Mouse (Mus musculus): ENCODE results near the gene Uox.

The Uox gene

DNA sequence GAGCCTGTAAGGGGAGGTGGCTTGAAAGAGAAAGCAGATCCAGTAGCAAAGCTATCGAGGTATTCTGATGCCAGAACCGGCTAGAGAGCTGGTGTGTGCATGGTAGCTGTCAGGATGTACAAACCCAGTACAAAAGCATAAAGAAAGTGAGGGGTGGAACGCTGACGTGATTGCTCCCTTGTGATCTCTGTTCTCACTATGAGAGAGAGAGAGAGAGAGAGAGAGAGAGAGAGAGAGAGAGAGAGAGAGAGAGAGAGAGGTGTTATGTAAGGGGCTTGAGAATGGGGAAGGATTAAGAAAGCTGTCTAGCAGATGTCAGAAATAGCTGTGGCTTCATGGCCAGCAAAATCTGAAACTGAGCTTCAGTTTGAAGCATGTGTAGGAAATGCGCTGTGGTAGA, 13.7 kb downstream of the Uox start:
- DNase-seq (ENCODE audit: low spot score): no peak

DNA sequence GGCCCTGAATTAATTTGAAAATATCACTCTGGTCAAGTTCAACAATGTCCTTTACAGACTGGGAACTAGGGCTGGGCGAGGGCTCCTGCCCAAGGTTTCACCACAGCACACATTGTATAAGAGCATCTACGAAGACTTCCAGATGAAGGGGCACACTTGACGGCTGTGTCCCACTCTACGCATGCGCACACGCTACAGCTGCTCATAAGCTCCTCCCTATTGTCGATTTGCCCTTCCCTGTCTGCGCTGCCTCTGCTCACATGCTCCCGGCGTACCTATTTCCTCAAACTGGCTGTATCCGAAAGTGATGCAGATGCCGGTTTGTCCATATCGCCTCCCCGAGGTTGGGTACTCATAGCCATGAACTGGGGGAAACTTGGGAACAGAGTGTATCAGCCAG, 16.4 kb downstream of the Uox start:
- DNase-seq (ENCODE audit: low spot score): no peak

GRCm38 (mm10) chr3:146589523-146589922, 19.3 kb downstream of the Uox start:
- DNase-seq (ENCODE audit: low spot score): no peak

GRCm38 (mm10) chr3:146591159-146591558, 20.9 kb downstream of the Uox start:
- no peak for DNase-seq (ENCODE audit: low spot score)

DNA sequence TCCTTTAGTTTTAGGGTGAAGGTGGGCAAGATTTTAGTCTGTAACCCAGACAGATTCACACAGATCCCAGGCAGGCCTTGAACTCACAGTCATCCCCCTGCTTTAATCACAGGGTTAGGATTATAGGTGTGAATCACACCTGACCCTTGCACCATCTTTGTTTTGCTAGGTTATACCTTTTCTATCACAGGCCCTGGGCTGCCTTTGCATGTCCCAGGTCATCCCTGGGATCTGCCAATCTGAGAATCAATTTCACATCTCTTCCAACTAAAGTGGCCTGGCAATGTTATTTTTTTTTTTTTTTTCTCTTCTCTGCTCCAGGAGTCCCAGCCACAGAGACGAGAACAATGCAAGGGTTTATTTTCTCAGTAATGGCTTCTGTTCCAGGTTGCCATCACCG, 21.4 kb downstream of the Uox start:
- DNase-seq (ENCODE audit: low spot score): no peak

DNA sequence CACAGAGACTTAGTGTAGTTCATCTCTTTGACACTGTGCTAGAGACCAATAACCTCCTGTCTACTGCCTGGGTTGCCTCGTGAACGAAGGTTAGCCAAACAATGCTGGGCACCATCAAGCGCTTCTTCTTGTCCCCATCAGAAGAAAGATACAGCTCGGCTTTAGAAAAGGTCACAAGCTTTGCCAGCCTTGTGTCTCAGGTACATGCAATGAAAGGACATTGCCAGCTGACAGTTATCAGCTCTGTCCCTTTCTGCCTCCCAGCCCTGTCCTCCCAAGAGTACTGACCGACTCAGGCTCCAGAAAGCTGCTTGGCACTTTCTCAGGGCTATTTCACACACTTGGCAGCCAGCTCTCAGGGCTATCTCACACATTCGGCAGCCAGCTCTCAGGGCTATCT, 25.2 kb downstream of the Uox start:
- DNase-seq (ENCODE audit: low spot score): no peak

DNA sequence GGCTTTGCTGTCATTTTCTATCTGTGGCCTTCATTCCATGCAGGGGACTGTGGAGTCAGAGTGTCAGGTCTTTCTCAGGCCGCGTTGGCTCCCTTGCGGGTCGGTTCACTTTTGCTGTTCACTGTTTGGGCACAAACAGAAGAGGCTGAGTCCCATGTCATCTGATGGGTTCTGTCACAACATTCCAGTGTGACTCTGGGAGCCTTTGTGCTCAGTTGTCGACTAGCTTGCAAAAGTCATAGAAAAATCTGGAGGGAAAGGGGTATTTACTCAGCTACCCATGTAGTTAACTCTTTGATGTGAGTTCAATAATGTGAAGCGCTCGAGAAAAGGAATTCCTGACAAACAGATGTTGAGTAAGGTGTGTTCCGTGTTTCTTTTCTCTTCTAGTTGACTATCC, 26.2 kb downstream of the Uox start:
- DNase-seq (ENCODE audit: low spot score): no peak

DNA sequence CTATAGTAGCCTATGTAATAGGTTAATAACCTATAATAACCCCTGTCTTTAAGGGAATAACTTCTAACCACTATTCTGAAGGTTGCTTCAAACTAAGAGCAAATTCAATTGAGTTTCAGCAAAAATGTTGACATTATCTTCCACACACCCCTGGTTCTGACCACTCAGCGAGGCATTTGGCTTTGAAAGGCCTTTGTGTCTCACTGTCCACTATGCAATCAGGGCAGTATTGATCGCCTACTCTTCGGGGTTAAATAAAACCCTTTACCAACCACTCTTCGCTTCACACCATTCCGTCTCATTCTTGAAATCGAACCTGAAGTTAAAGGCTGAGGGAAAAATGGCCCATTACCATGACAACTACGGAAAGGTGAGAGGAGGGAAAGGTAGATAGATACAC, 26.6 kb downstream of the Uox start:
- no peak for DNase-seq (ENCODE audit: low spot score)

DNA sequence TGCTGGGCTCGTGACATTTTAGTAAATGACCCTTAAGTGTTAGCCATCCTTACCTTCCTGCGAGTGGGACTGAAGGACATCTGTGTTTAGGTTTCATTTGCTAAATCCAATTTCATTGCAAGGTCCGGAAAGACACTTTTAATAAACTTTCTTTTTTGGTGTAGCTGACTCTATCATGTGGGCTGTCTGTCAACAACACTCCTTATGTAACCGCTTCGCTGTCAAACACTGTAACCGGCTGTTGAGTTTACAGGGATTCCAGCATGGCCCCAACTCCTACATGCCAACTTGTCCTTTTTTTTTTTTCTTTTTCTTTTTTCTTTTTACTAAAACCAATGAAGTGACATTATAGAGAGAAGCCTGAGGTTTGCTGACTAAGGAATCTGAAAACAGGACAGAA, 28.2 kb downstream of the Uox start:
- no peak for DNase-seq (ENCODE audit: low spot score)

DNA sequence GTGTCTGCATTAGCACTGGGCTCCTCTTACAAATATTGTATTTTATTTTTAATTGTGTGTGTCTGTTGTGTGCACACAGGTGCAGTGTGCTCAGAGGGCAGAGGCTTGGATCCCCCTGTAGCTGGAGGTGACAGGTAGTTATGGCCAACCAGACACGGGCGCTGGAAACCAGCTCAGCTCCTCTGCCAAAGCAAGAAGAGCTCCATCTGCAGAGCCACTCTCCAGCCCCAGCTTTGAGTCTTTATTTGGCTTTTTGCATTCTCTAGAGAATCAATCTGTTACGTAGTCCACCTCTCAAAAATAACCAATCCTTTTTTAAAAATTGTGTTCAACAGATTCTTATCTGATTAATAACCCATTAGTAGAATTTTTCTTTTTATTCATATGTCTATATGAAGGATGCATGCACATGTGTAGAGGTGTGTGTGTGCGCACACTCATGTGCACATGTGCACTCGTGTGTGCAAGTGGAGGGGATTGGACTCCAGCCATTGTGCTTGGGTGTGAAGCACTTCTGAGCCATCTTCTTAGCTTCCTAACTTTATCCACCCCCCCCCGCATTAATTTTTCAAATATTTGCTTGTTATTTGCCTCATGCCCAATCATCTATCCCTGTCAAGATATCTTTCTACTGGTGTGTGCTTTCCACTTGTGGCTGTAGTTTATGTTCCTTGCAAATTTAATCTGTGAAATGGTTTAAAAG, 29.1 kb downstream of the Uox start:
- DNase-seq (ENCODE audit: low spot score): no peak

GRCm38 (mm10) chr3:146601205-146601604, 31.0 kb downstream of the Uox start:
- DNase-seq (ENCODE audit: low spot score): no peak

DNA sequence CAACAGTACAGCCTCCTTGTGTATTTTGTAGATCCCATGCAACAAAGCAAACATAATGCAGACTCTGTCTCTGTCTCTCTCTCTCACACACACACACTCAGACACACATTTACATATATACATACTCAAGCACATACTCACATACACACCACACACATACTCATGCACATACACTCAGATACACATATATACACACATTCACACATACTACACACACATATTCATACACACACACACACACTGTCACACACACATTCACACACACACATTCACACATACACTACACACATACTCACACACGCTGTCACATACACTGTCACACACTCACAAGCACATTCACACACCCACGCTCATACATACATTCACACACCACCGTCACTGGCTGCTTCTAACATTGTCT, 32.3 kb downstream of the Uox start:
- no peak for DNase-seq (ENCODE audit: low spot score)

DNA sequence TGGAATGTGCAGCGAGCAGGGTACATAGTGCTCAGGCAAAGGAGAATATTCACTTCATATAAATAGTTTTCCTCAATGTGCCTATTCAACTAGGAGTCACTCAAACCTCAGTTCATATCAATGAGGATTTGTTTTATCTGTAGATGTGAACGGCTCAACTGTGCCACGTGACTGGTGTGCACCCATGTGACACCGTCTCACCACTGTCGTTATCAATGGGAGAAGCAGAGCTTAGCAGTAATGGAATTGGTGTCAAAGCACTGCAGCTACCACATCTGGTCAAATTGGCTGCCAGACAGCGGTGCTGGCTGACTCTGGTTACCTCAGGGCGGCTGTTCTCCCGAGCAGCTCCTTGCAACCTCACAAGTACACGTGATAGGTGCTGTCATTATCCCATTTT, 34.4 kb downstream of the Uox start:
- no peak for DNase-seq (ENCODE audit: low spot score)

DNA sequence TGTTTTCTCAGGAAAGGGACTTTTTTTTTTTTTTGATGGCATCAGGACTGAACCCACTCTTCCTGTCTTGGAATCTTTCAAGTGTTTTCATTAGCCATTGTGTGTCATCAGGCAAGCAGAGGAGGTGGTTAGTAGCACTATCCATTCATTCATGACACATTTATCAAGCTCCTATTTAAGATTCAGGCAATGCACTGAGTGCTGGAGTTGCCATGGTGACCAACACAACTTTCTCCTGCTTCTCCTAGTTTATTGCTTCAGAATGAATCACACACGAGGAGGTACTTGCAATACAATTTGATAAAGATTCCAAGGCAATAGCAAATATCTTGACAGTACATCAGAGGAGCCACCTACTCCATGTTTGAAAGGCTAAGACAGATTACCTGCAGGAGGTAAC, 37.1 kb downstream of the Uox start:
- DNase-seq (ENCODE audit: low spot score): no peak

- DNase-seq (ENCODE audit: low spot score): no peak
Observed at GRCm38 (mm10) chr3:146610322-146610721, 40.1 kb downstream of the Uox start.

DNA sequence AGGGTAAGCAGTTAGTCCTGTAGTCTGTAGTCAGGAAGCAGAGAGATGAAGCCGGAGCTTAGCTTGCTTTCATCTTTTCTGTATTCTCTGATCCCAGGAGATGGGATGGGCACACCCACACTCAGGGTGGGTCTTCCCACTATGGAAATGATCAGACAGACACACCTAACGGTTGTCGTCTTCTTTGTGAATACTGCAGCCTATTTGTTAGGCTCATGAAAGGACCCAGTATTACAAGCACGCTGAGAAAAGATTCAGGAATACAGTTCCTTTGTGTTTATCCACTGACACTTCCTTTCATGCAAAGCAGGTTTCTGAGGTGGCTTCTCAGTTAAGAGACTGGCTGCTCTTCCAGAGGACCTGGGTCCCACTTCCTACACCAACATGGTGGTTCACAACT, 41.0 kb downstream of the Uox start:
- no peak for DNase-seq (ENCODE audit: low spot score)

DNA sequence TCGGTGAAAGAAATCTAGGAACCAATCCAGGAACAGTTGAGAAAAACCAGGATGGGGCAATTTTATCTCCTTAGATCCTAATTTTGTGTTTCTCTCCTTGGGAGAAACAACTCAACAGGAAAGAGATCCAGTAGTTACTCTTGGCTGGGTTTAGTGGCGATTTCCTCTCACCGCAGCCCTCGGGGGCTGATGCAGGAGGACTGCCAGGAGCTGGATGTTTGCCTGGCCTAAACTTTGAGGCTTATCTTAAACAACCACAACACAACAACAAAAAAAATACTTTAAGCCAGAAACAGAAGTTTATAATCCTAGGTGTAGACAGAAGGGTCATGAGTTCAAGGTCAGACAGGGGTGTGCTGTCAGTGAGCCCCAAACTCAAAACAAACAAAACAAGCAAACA, 41.6 kb downstream of the Uox start:
- no peak for DNase-seq (ENCODE audit: low spot score)

DNA sequence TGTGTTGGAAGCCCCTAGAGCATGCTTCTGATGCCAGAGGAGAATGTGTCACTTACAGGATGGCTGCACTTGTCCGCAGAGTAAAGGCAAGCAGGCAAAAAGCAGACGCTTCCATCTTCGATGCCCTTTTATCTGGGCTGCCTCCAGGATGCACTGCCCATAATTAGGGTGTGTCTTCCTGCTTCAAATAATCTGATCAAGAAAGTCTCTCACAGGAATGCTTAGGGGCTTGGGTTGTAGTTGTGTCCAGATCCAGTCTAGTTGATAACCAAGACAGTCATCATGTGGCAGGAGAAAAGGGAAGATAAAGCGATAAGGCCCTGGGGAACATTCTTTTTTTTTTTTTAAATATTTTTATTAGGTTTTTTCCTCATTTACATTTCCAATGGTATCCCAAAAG, 45.3 kb downstream of the Uox start, which contains the start of gene Dnase2b:
Dnase2b (minus strand) TSS at position 101 of the 400 bp plus-strand sequence.
- DNase-seq (ENCODE audit: low spot score): no peak

DNA sequence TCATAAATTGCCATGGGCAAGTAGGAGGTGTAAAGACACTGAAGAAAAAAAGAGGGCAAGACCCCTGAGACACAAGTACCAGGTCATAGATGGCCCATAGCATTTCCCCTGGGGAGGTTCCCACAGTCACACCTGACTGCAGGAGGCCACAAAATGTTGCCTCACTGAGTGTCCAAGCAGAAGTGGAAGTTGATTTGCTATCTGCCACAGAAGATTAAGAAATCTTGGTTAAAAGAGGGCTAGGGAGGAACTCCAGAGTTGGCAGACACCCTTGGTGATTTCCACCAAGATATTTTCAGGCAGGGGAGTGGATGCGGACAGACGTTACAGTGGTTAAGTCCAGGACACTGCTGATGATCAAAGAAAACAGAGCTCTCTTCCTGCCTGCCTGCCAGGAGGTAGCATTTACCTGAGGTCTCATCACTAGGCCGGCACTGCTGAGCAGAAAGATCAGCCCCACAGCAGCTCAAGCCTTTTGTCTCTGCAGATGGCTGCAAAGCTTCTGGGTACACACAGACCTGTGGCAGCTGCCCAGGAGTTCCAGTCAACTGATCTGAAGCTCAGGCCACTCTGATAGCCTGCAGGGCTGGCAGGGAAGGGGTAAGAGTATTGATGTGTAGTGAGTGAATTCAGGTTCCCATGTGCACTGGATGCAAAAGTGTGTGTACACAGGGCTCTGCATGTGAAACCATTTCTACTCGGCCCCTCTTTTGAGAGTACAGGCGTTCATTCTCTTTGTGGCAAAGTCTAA, 46.5 kb downstream of the Uox start:
- DNase-seq (ENCODE audit: low spot score): no peak

GRCm38 (mm10) chr3:146617946-146618345, 47.7 kb downstream of the Uox start:
- DNase-seq (ENCODE audit: low spot score): no peak

- DNase-seq (ENCODE audit: low spot score): no peak
Observed at GRCm38 (mm10) chr3:146618357-146618756, 48.1 kb downstream of the Uox start.

DNA sequence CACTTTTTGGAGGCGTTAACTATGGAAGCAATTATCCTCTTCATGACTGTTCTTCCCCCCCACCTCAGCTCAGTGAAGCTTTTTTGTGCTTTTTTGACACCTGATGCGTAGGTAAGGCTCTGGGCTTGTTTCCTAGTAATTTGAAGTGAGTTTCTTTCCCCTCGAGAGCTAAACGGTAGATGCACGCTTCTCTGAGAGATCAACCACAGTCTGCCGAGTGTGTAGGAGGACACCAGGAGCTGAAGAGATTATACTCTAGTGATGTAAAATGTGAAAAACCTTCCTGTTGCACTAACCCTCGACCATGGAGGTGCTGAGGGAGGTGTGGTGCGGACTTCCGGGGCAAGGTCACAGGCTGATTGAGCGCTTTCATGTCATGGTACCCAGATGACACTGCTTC, 49.9 kb downstream of the Uox start:
- no peak for DNase-seq (ENCODE audit: low spot score)

DNA sequence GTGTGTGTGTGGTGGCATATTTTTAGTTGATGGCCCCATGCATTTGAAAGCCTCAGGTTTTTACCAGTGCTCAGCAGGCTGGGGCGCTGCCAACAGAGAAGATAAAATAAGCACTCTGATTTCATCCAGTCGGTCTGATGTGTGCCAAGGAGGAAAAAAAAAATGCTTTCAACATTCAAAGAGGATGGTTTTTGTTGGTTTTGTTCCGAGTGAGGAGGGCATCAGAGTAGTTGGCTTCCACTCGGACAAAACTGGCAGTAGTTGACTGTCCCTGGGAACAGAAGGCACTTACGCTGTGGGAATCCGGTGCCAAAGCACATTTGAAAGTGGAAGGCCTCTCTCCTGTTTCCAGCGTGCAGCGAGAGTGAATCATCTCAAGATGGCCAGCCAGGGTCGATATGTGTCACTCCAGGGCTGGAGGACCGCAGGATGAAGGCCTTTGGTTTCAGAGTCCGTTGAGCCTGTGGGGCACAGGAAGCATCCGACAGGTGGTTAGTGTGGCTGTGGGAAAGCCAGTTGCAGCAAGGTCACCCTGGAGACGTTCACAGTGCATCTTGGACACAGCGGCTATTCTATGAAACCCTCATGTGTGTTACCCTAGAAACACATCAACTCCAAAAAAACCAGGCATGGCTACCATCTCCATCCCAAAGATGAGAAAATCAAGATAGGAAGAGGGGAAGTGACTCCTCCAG, 50.5 kb downstream of the Uox start:
- no peak for DNase-seq (ENCODE audit: low spot score)
